Mouse (Mus musculus): ENCODE data around the gene Rmi2. TPM values are rescaled to one million over a fixed set of nuclear protein-coding genes. Genes with fewer than 3 reads are reported as not detected.
"Not testable (repeated sequence)": the region's sequence is repeated elsewhere in the genome, so short reads cannot be mapped to it uniquely, and the experiment has no call there.

Gene Rmi2
- polyA plus RNA-seq, 1 experiment from 2014 or later: 0.44 TPM

- H3K4me2 ChIP-seq (ENCODE audit: low read depth, low read length): no peak within 1 kb of the TSS
- H3K27me3 ChIP-seq (ENCODE audit: control insufficient read depth, insufficient read depth, low read length): no peaks in the 10 kb centered on the region; the same call in 1 of the 2 replicates
- H3K9ac ChIP-seq (replicated peaks; ENCODE audit: low read depth, low read length): no peak within 1 kb of the TSS
- no peaks in the 10 kb centered on the region for H3K9me3 ChIP-seq (ENCODE audit: control insufficient read depth, low read length)
- 76% methylated on average over 6 of the region's 6 CpGs for WGBS
- no peak within 1 kb of the TSS for H3K27ac ChIP-seq (ENCODE audit: low read depth, low read length)
- no peaks in the 10 kb centered on the region for H3K4me1 ChIP-seq (ENCODE audit: control insufficient read depth, insufficient read depth, low read length)
- H3K36me3 ChIP-seq (ENCODE audit: control insufficient read depth, insufficient read depth, low read length): no peaks in the 10 kb centered on the region
- no peak within 1 kb of the TSS for H3K4me3 ChIP-seq (ENCODE audit: low read depth, low read length)
- ATAC-seq (ENCODE audit: low read depth): no peak
These were observed 38.8 kb upstream of the Rmi2 start, which contains the start of gene Prm2 for GRCm38 (mm10) chr16:10796034-10796433. Prm2 (minus strand) TSS chr16:10796134.

- H3K4me2 ChIP-seq (ENCODE audit: low read depth, low read length); H3K9ac ChIP-seq (replicated peaks; ENCODE audit: low read depth, low read length); H3K27me3 ChIP-seq (ENCODE audit: control insufficient read depth, insufficient read depth, low read length); ATAC-seq (ENCODE audit: low read depth); H3K27ac ChIP-seq (ENCODE audit: low read depth, low read length); H3K36me3 ChIP-seq (ENCODE audit: control insufficient read depth, insufficient read depth, low read length); H3K9me3 ChIP-seq (ENCODE audit: control insufficient read depth, low read length); H3K4me3 ChIP-seq (ENCODE audit: low read depth, low read length); H3K4me1 ChIP-seq (ENCODE audit: control insufficient read depth, insufficient read depth, low read length): not testable (repeated sequence)
- WGBS: 92% methylated on average over 3 of the region's 3 CpGs
These were observed 32.4 kb upstream of the Rmi2 start for GRCm38 (mm10) chr16:10802420-10802819.

GRCm38 (mm10) chr16:10805789-10806527 is 28.9 kb upstream of the Rmi2 start, which contains the start of gene Prm1:
Prm1 (minus strand) TSS chr16:10805839.
- Histone ChIP-seq H3K4me3 (ENCODE audit: low read depth, low read length) (no peak within 1 kb of the TSS), H3K4me2 (ENCODE audit: low read depth, low read length) (no peak within 1 kb of the TSS), H3K27me3 (ENCODE audit: control insufficient read depth, insufficient read depth, low read length) (no peaks in the 10 kb centered on the region), H3K27ac (ENCODE audit: low read depth, low read length) (no peak within 1 kb of the TSS), H3K4me1 (ENCODE audit: control insufficient read depth, insufficient read depth, low read length) (no peaks in the 10 kb centered on the region), H3K36me3 (ENCODE audit: control insufficient read depth, insufficient read depth, low read length) (no peaks in the 10 kb centered on the region), H3K9me3 (ENCODE audit: control insufficient read depth, low read length) (no peaks in the 10 kb centered on the region), H3K9ac (replicated peaks; ENCODE audit: low read depth, low read length) (no peak within 1 kb of the TSS)
- 79% methylated on average over 10 of the region's 10 CpGs for whole genome bisulfite sequencing
- no peak for ATAC-seq (ENCODE audit: low read depth)

GRCm38 (mm10) chr16:10810376-10810775 is 24.5 kb upstream of the Rmi2 start:
- 92% methylated on average over 1 of the region's 1 CpGs for WGBS
- no peak overlapping the region for H3K4me2 ChIP-seq (ENCODE audit: low read depth, low read length)
- no peaks in the 10 kb centered on the region for H3K4me1 ChIP-seq (ENCODE audit: control insufficient read depth, insufficient read depth, low read length)
- no peak for ATAC-seq (ENCODE audit: low read depth)
- H3K36me3 ChIP-seq (ENCODE audit: control insufficient read depth, insufficient read depth, low read length): no peaks in the 10 kb centered on the region
- no peak overlapping the region for H3K9ac ChIP-seq (replicated peaks; ENCODE audit: low read depth, low read length)
- H3K27me3 ChIP-seq (ENCODE audit: control insufficient read depth, insufficient read depth, low read length): no peaks in the 10 kb centered on the region
- no peak overlapping the region for H3K4me3 ChIP-seq (ENCODE audit: low read depth, low read length)
- H3K27ac ChIP-seq (ENCODE audit: low read depth, low read length): no peak overlapping the region
- H3K9me3 ChIP-seq (ENCODE audit: control insufficient read depth, low read length): no peaks in the 10 kb centered on the region

- H3K4me3 ChIP-seq (ENCODE audit: low read depth, low read length): no peak within 1 kb of the TSS
- 95% methylated on average over 2 of the region's 2 CpGs for WGBS
- H3K27ac ChIP-seq (ENCODE audit: low read depth, low read length): no peak within 1 kb of the TSS
- ATAC-seq (ENCODE audit: low read depth): no peak
- no peaks in the 10 kb centered on the region for H3K27me3 ChIP-seq (ENCODE audit: control insufficient read depth, insufficient read depth, low read length)
- no peaks in the 10 kb centered on the region for H3K9me3 ChIP-seq (ENCODE audit: control insufficient read depth, low read length)
- no peaks in the 10 kb centered on the region for H3K4me1 ChIP-seq (ENCODE audit: control insufficient read depth, insufficient read depth, low read length)
- H3K4me2 ChIP-seq (ENCODE audit: low read depth, low read length): no peak within 1 kb of the TSS
- H3K9ac ChIP-seq (replicated peaks; ENCODE audit: low read depth, low read length): no peak within 1 kb of the TSS
- H3K36me3 ChIP-seq (ENCODE audit: control insufficient read depth, insufficient read depth, low read length): no peaks in the 10 kb centered on the region
These were observed 21.9 kb upstream of the Rmi2 start, which contains the start of gene Gm11172 for GRCm38 (mm10) chr16:10812865-10813371. Gm11172 (plus strand) TSS chr16:10812915.

GRCm38 (mm10) chr16:10813726-10814125 is 21.1 kb upstream of the Rmi2 start:
- H3K4me3 ChIP-seq (ENCODE audit: low read depth, low read length): no peak overlapping the region
- no peaks in the 10 kb centered on the region for H3K9me3 ChIP-seq (ENCODE audit: control insufficient read depth, low read length)
- WGBS: 81% methylated on average over 4 of the region's 4 CpGs
- H3K4me1 ChIP-seq (ENCODE audit: control insufficient read depth, insufficient read depth, low read length): no peaks in the 10 kb centered on the region
- no peak overlapping the region for H3K9ac ChIP-seq (replicated peaks; ENCODE audit: low read depth, low read length)
- no peak for ATAC-seq (ENCODE audit: low read depth)
- H3K27ac ChIP-seq (ENCODE audit: low read depth, low read length): no peak overlapping the region
- H3K4me2 ChIP-seq (ENCODE audit: low read depth, low read length): no peak overlapping the region
- no peaks in the 10 kb centered on the region for H3K27me3 ChIP-seq (ENCODE audit: control insufficient read depth, insufficient read depth, low read length)
- no peaks in the 10 kb centered on the region for H3K36me3 ChIP-seq (ENCODE audit: control insufficient read depth, insufficient read depth, low read length)

- H3K27ac ChIP-seq (ENCODE audit: low read depth, low read length): no peak overlapping the region
- H3K36me3 ChIP-seq (ENCODE audit: control insufficient read depth, insufficient read depth, low read length): no peaks in the 10 kb centered on the region
- no peak overlapping the region for H3K9ac ChIP-seq (replicated peaks; ENCODE audit: low read depth, low read length)
- no peak for ATAC-seq (ENCODE audit: low read depth)
- no peaks in the 10 kb centered on the region for H3K4me1 ChIP-seq (ENCODE audit: control insufficient read depth, insufficient read depth, low read length)
- no peak overlapping the region for H3K4me3 ChIP-seq (ENCODE audit: low read depth, low read length)
- no peak overlapping the region for H3K4me2 ChIP-seq (ENCODE audit: low read depth, low read length)
- H3K9me3 ChIP-seq (ENCODE audit: control insufficient read depth, low read length): no peaks in the 10 kb centered on the region
- H3K27me3 ChIP-seq (ENCODE audit: control insufficient read depth, insufficient read depth, low read length): no peaks in the 10 kb centered on the region
- WGBS: 95% methylated on average over 4 of the region's 4 CpGs
These were observed 20.0 kb upstream of the Rmi2 start for GRCm38 (mm10) chr16:10814864-10815263.

GRCm38 (mm10) chr16:10818579-10819135 is 16.2 kb upstream of the Rmi2 start:
- Histone ChIP-seq H3K4me1 (ENCODE audit: control insufficient read depth, insufficient read depth, low read length) (no peaks in the 10 kb centered on the region), H3K9ac (replicated peaks; ENCODE audit: low read depth, low read length) (no peak overlapping the region), H3K4me3 (ENCODE audit: low read depth, low read length) (no peak overlapping the region), H3K4me2 (ENCODE audit: low read depth, low read length) (no peak overlapping the region), H3K27me3 (ENCODE audit: control insufficient read depth, insufficient read depth, low read length) (no peaks in the 10 kb centered on the region), H3K27ac (ENCODE audit: low read depth, low read length) (no peak overlapping the region), H3K36me3 (ENCODE audit: control insufficient read depth, insufficient read depth, low read length) (no peaks in the 10 kb centered on the region), H3K9me3 (ENCODE audit: control insufficient read depth, low read length) (no peaks in the 10 kb centered on the region)
- ATAC-seq (ENCODE audit: low read depth): no peak
- 81% methylated on average over 4 of the region's 4 CpGs for WGBS

- no peak for ATAC-seq (ENCODE audit: low read depth)
- H3K27me3 ChIP-seq (ENCODE audit: control insufficient read depth, insufficient read depth, low read length): no peaks in the 10 kb centered on the region
- no peaks in the 10 kb centered on the region for H3K4me1 ChIP-seq (ENCODE audit: control insufficient read depth, insufficient read depth, low read length)
- no peak overlapping the region for H3K9ac ChIP-seq (replicated peaks; ENCODE audit: low read depth, low read length)
- H3K27ac ChIP-seq (ENCODE audit: low read depth, low read length): no peak overlapping the region
- H3K4me3 ChIP-seq (ENCODE audit: low read depth, low read length): no peak overlapping the region
- no peaks in the 10 kb centered on the region for H3K36me3 ChIP-seq (ENCODE audit: control insufficient read depth, insufficient read depth, low read length)
- 69% methylated on average over 3 of the region's 3 CpGs for WGBS
- H3K9me3 ChIP-seq (ENCODE audit: control insufficient read depth, low read length): no peaks in the 10 kb centered on the region
- no peak overlapping the region for H3K4me2 ChIP-seq (ENCODE audit: low read depth, low read length)
These were observed 14.9 kb upstream of the Rmi2 start for GRCm38 (mm10) chr16:10819966-10820365.
